Comparison of ENCODE assay signal across 19 mouse cellular contexts in genomic region chr17:47815446-47815845, GRCm38 (mm10). TPM values are rescaled to one million over a fixed set of nuclear protein-coding genes. Genes with fewer than 3 reads are reported as not detected.
DNase-seq lines count a peak whose midpoint lies in the region; ATAC-seq and TF ChIP-seq lines count a peak whose summit lies in the region.
"Had no signal": no experiment of that assay in that cellular context is flagged by ENCODE, and none has a peak within 500 bp of the region (broad histone marks: within the 10 kb centered on the region; RNA-seq: fewer than 3 reads in every experiment).

No protein-coding gene starts in this region.

- no peaks in the 10 kb centered on the region for H3K9me3 ChIP-seq in heart, embryonic 12.5 days (replicated peaks)
- H3K9me3 ChIP-seq in kidney, postnatal 0 days (replicated peaks; ENCODE audit: low read length) = no peaks in the 10 kb centered on the region
- H3K9me3 ChIP-seq in limb, embryonic 12.5 days = no peaks in the 10 kb centered on the region
- H3K9me3 ChIP-seq: liver, embryonic 12.5 days; megakaryocyte, embryonic 14.5 days had no signal

- no peak for ATAC-seq in heart, embryonic 12.5 days (ENCODE audit: insufficient number of reproducible peaks, low FRiP score)
- ATAC-seq in kidney, postnatal 0 days (replicated peaks; ENCODE audit: low FRiP score, low read depth) = no peak
- ATAC-seq in limb, embryonic 12.5 days (ENCODE audit: insufficient number of reproducible peaks, insufficient read depth, low FRiP score, low TSS enrichment, low read depth) = no peak
- ATAC-seq: forebrain, embryonic 14.5 days; liver, embryonic 12.5 days; lung, postnatal 0 days had no signal

- H3K36me3 ChIP-seq in heart, embryonic 12.5 days = peaks cover 52% of the 10 kb centered on the region
- no peaks in the 10 kb centered on the region for H3K36me3 ChIP-seq in kidney, postnatal 0 days (ENCODE audit: insufficient read depth, low read length)
- no peaks in the 10 kb centered on the region for H3K36me3 ChIP-seq in kidney, adult 2 months (ENCODE audit: control insufficient read depth, insufficient read depth, low read length)
- peaks cover 62% of the 10 kb centered on the region for H3K36me3 ChIP-seq in limb, embryonic 12.5 days

- peak overlapping the region; percentile 34; the same call in 1 of the 2 replicates for H3K27ac ChIP-seq in heart, embryonic 12.5 days (ENCODE audit: poor library complexity, severe bottlenecking)
- no peak overlapping the region for H3K27ac ChIP-seq in kidney, postnatal 0 days
- H3K27ac ChIP-seq in kidney, adult 2 months (ENCODE audit: insufficient read depth, low read depth, low read length) = no peak overlapping the region
- peak overlapping the region; percentile 54; the same call in 1 of the 2 replicates for H3K27ac ChIP-seq in limb, embryonic 12.5 days
- H3K27ac ChIP-seq: layer of hippocampus, adult 2 months; liver, embryonic 12.5 days had no signal

- 45% methylated on average over 10 of the region's 10 CpGs for WGBS in heart, embryonic 12.5 days
- 53% methylated on average over 10 of the region's 10 CpGs for WGBS in kidney, postnatal 0 days
- WGBS in kidney, adult 2 months = 50% methylated on average over 10 of the region's 10 CpGs
- WGBS in limb, embryonic 12.5 days = 24% methylated on average over 10 of the region's 10 CpGs

- no peak for DNase-seq in heart, adult 11 months
- no peak for DNase-seq in kidney, postnatal 0 days (ENCODE audit: low spot score)
- DNase-seq in kidney, adult 2 months = no peak
- DNase-seq in ES-CJ7 (ENCODE audit: low read depth, low spot score) = peak; percentile 67
- DNase-seq in frontal cortex, postnatal 36 days (ENCODE audit: low spot score in 2 of 2) = no peak
- no peak for DNase-seq in adrenal gland, adult 18-20 months (ENCODE audit: low spot score in 2 of 2)
- DNase-seq: adrenal gland, adult 8-10 months; cerebellum, adult 18-20 months; kidney, adult 18-20 months; retina, postnatal 1 day; thymus, postnatal 25 days had no signal

- TF ChIP-seq CTCF in kidney, postnatal 0 days (IDR thresholded peaks at IDR 0.05; ENCODE audit: low read depth) = no peak
- TF ChIP-seq CTCF in kidney, adult 2 months (conservative IDR thresholded peaks at IDR 0.05; ENCODE audit: insufficient read depth, insufficient read length, low read depth, low read length) = no peak

- H3K4me2 ChIP-seq in heart, embryonic 12.5 days = no peak overlapping the region
- peak overlapping the region; percentile 0; the same call in 1 of the 2 replicates for H3K4me2 ChIP-seq in kidney, postnatal 0 days (ENCODE audit: low read length)
- H3K4me2 ChIP-seq in limb, embryonic 12.5 days = no peak overlapping the region
- H3K4me2 ChIP-seq: liver, embryonic 12.5 days had no signal

- H3K27me3 ChIP-seq in heart, embryonic 12.5 days (replicated peaks) = no peaks in the 10 kb centered on the region
- H3K27me3 ChIP-seq in kidney, postnatal 0 days (ENCODE audit: insufficient read depth, low read length) = 0 out of 2 replicates have a peak, but pooled peaks cover 2% of the 10 kb centered on the region
- no peaks in the 10 kb centered on the region for H3K27me3 ChIP-seq in kidney, adult 2 months (replicated peaks; ENCODE audit: control insufficient read depth, insufficient read depth, low read length)
- H3K27me3 ChIP-seq in limb, embryonic 12.5 days = no peaks in the 10 kb centered on the region
- H3K27me3 ChIP-seq: liver, embryonic 12.5 days had no signal

- no peak overlapping the region for H3K9ac ChIP-seq in heart, embryonic 12.5 days
- no peak overlapping the region for H3K9ac ChIP-seq in kidney, postnatal 0 days (ENCODE audit: low read depth, low read length)
- H3K9ac ChIP-seq in limb, embryonic 12.5 days (replicated peaks) = no peak overlapping the region
- H3K9ac ChIP-seq: liver, embryonic 12.5 days had no signal

- H3K4me1 ChIP-seq in heart, embryonic 12.5 days (replicated peaks) = peaks cover 40% of the 10 kb centered on the region
- no peaks in the 10 kb centered on the region for H3K4me1 ChIP-seq in kidney, postnatal 0 days (replicated peaks; ENCODE audit: insufficient read depth, low read length)
- H3K4me1 ChIP-seq in kidney, adult 2 months (ENCODE audit: control insufficient read depth, insufficient read depth, low read length) = no peaks in the 10 kb centered on the region
- peaks cover 59% of the 10 kb centered on the region for H3K4me1 ChIP-seq in limb, embryonic 12.5 days (replicated peaks)

- no peak overlapping the region for H3K4me3 ChIP-seq in heart, embryonic 12.5 days
- H3K4me3 ChIP-seq in kidney, postnatal 0 days (replicated peaks; ENCODE audit: low read depth, low read length) = no peak overlapping the region
- no peak overlapping the region for H3K4me3 ChIP-seq in kidney, adult 2 months (ENCODE audit: insufficient read depth, low read depth, low read length)
- H3K4me3 ChIP-seq in limb, embryonic 12.5 days (replicated peaks) = no peak overlapping the region
- H3K4me3 ChIP-seq: layer of hippocampus, adult 2 months; liver, embryonic 12.5 days; megakaryocyte, embryonic 14.5 days had no signal

- TF ChIP-seq POLR2A in kidney, adult 2 months (IDR thresholded peaks at IDR 0.05; ENCODE audit: low read depth, low read length) = no peak

RNA-seq across cellular contexts. Expression of gene Mdfi, which starts 19.0 kb away (rescaled TPM):
- 11.1 and 11.2 TPM in 2 replicates for polyA plus RNA-seq in heart, embryonic 12.5 days (2016; fragmentation: Nextera tagmentation; extraction: Ambion mirVana)
- polyA plus RNA-seq in kidney, postnatal 0 days (2015; fragmentation: Nextera tagmentation; extraction: Ambion mirVana) = 5.5 and 6.2 TPM in 2 replicates
- polyA plus RNA-seq in kidney, adult 2 months (2012; rRNA removed) = 4.9 and 6.6 TPM in 2 replicates
- polyA plus RNA-seq in limb, embryonic 12.5 days (2016; fragmentation: Nextera tagmentation; extraction: Ambion mirVana) = 32.1 and 44.7 TPM in 2 replicates
- total RNA-seq in adrenal gland, adult 18-20 months (2021) = 1 to 10 TPM in 1 of 2 experiments, under 1 TPM in 1; 0.42 to 1.2 TPM
- total RNA-seq: neutrophil, adult 5-6 weeks had no signal

Comparison
In these comparisons a context has a peak if more than half of its experiments do, and no peak if none do; other contexts are left out.
1. H3K27ac ChIP-seq: peak in heart, embryonic 12.5 days (single experiment) and limb, embryonic 12.5 days (single experiment); none in kidney, postnatal 0 days (single experiment) and kidney, adult 2 months (single experiment).